Mouse (Mus musculus) liver, adult 2 months (tissue): Measurements from ENCODE around the gene Riox1. TPM values are rescaled to one million over a fixed set of nuclear protein-coding genes. Genes with fewer than 3 reads are reported as not detected.

Experiments used
- DNase-seq: peaks from one replicate; pipeline ENCODE4 v3.0.0-alpha.2; 2011; ENCODE audit warnings: low read depth, low spot score; ENCODE audit errors: extremely low read depth
- H3K27ac ChIP-seq: fragments of 200-500 bp; replicated peaks from 2 replicates; pipeline ENCODE4 v1.5.1; 2012; ENCODE audit warnings: low read depth, mild to moderate bottlenecking, control low read depth, inconsistent platforms, low read length; ENCODE audit not compliant: insufficient read depth
- H3K27me3 ChIP-seq: fragments of 200-500 bp; 2 replicates; pipeline ENCODE4 v1.6.1; 2012; ENCODE audit warnings: mild to moderate bottlenecking, moderate library complexity, low read length, inconsistent platforms; ENCODE audit not compliant: control insufficient read depth, insufficient read depth
- H3K36me3 ChIP-seq: fragments of 200-500 bp; 2 replicates; pipeline ENCODE4 v1.6.1; 2012; ENCODE audit warnings: low read length, inconsistent platforms; ENCODE audit not compliant: control insufficient read depth, insufficient read depth
- H3K4me1 ChIP-seq: fragments of 200-500 bp; 2 replicates; pipeline ENCODE4 v1.6.1; 2011; ENCODE audit warnings: low read length; ENCODE audit not compliant: control insufficient read depth, insufficient read depth
- H3K4me3 ChIP-seq: fragments of 200-500 bp; 2 replicates; pipeline ENCODE4 v1.5.1; 2011; ENCODE audit warnings: low read depth, mild to moderate bottlenecking, control low read depth, low read length, moderate library complexity; ENCODE audit not compliant: insufficient read depth
- H3K79me2 ChIP-seq: fragments of 200-500 bp; 2 replicates; pipeline ENCODE4 v1.6.1; 2012; ENCODE audit warnings: inconsistent platforms, mild to moderate bottlenecking, low read length, moderate library complexity; ENCODE audit not compliant: control insufficient read depth, insufficient read depth
- H3K9ac ChIP-seq: fragments of 200-500 bp; 2 replicates; pipeline ENCODE4 v1.6.1; 2012; ENCODE audit warnings: low read depth, mild to moderate bottlenecking, control low read depth, inconsistent platforms, low read length
- CTCF ChIP-seq: fragments of 200-500 bp; IDR thresholded peaks from 2 replicates; pipeline ENCODE4 v1.5.1; 2011; ENCODE audit warnings: low read depth, low read length, control low read depth
- POLR2A ChIP-seq: fragments of 200-500 bp; IDR thresholded peaks from 2 replicates; pipeline ENCODE4 v1.6.1; 2011; ENCODE audit warnings: low read length, control low read depth; ENCODE audit not compliant: insufficient read depth; ENCODE audit errors: extremely low read depth
- WGBS: fragments of 180-500 bp; shearing (Covaris S2); methylation state at CpG from one replicate; pipeline ENCODE4 v1.1.7; 2018; 5-methylcytosine and 5-hydroxymethylcytosine counted together
- polyA plus RNA-seq: library from polyadenylated mRNA; depleted of rRNA; stranded (reverse); fragments of >200 nt; gene quantifications from 2 replicates; pipeline ENCODE4 v1.2.3, GENCODE M21; 2012
- total RNA-seq: library from RNA; depleted of rRNA; stranded (reverse); fragments of >200 nt; gene quantifications from 2 replicates; pipeline ENCODE4 v1.2.3, GENCODE M21; 2014

Gene Riox1
- total and polyA plus RNA-seq, 2 experiments: 3.7 to 7.7 TPM

- H3K79me2 ChIP-seq: peaks cover 5% of the 10 kb centered on the region; the same call in 1 of the 2 replicates
- TF ChIP-seq POLR2A: no peak
- TF ChIP-seq CTCF: no peak
- peak; percentile 26 for DNase-seq
- peaks cover 14% of the 10 kb centered on the region for H3K4me1 ChIP-seq
- H3K36me3 ChIP-seq: no peaks in the 10 kb centered on the region
- peak overlapping the region; percentile 77 for H3K4me3 ChIP-seq
- H3K27me3 ChIP-seq: no peaks in the 10 kb centered on the region
- WGBS: under 1% methylated on average over 116 of the region's 116 CpGs
- peak overlapping the region; percentile 90 for H3K9ac ChIP-seq
- H3K27ac ChIP-seq: peak overlapping the region; percentile 63
Observed at GRCm38 (mm10) chr12:83950840-83951701, 663 bp downstream of the Riox1 start.

GRCm38 (mm10) chr12:83951711-83952575, 1.5 kb downstream of the Riox1 start:
- peak overlapping the region; percentile 90 for H3K9ac ChIP-seq
- no peaks in the 10 kb centered on the region for H3K36me3 ChIP-seq
- no peak for TF ChIP-seq CTCF
- TF ChIP-seq POLR2A: no peak
- no peak overlapping the region for H3K27ac ChIP-seq
- peaks cover 5% of the 10 kb centered on the region; the same call in 1 of the 2 replicates for H3K79me2 ChIP-seq
- 52% methylated on average over 32 of the region's 32 CpGs for WGBS
- peak overlapping the region; percentile 77; the same call in 1 of the 2 replicates for H3K4me3 ChIP-seq
- no peak for DNase-seq
- peaks cover 14% of the 10 kb centered on the region for H3K4me1 ChIP-seq
- no peaks in the 10 kb centered on the region for H3K27me3 ChIP-seq

- 0 out of 2 replicates have a peak, but pooled peaks cover 3% of the 10 kb centered on the region for H3K4me1 ChIP-seq
- H3K27me3 ChIP-seq: no peaks in the 10 kb centered on the region
- WGBS: 88% methylated on average over 9 of the region's 9 CpGs
- TF ChIP-seq CTCF: no peak
- TF ChIP-seq POLR2A: no peak
- no peak overlapping the region for H3K27ac ChIP-seq
- H3K4me3 ChIP-seq: no peak overlapping the region
- no peaks in the 10 kb centered on the region for H3K36me3 ChIP-seq
- DNase-seq: no peak
- no peak overlapping the region for H3K9ac ChIP-seq
- no peaks in the 10 kb centered on the region for H3K79me2 ChIP-seq
Observed at GRCm38 (mm10) chr12:83958278-83958677, 7.9 kb downstream of the Riox1 start.

- TF ChIP-seq CTCF (no peak), POLR2A (no peak)
- no peak for DNase-seq
- WGBS: 91% methylated on average over 7 of the region's 7 CpGs
- Histone ChIP-seq H3K4me1 (no peaks in the 10 kb centered on the region), H3K27ac (no peak overlapping the region), H3K27me3 (no peaks in the 10 kb centered on the region), H3K9ac (no peak overlapping the region), H3K36me3 (no peaks in the 10 kb centered on the region), H3K4me3 (no peak overlapping the region), H3K79me2 (no peaks in the 10 kb centered on the region)
Observed at GRCm38 (mm10) chr12:83965235-83965634, 14.8 kb downstream of the Riox1 start.

- Histone ChIP-seq H3K27me3 (no peaks in the 10 kb centered on the region), H3K9ac (no peak overlapping the region), H3K4me3 (no peak overlapping the region), H3K27ac (no peak overlapping the region), H3K79me2 (no peaks in the 10 kb centered on the region), H3K4me1 (peaks cover 3% of the 10 kb centered on the region; the same call in 1 of the 2 replicates), H3K36me3 (no peaks in the 10 kb centered on the region)
- 45% methylated on average over 2 of the region's 2 CpGs for WGBS
- DNase-seq: peak; percentile 76
- TF ChIP-seq POLR2A (no peak), CTCF (peak; percentile 27; the same call in 1 of the 2 replicates)
Observed at GRCm38 (mm10) chr12:83972117-83972516, 21.7 kb downstream of the Riox1 start.
